Mouse (Mus musculus) liver, embryonic 14.5 days (tissue): ENCODE measurements around the gene Eif4b. TPM values are rescaled to one million over a fixed set of nuclear protein-coding genes. Genes with fewer than 3 reads are reported as not detected.

Source experiments
- ATAC-seq: fragments of 200-750 bp; cut with Nextera tagmentation; 2 replicates; pipeline ENCODE4 v1.8.0; 2017; ENCODE audit warnings: moderate number of reproducible peaks, mild to moderate bottlenecking, moderate library complexity; ENCODE audit not compliant: insufficient read depth
- DNase-seq, 3 experiments: peaks; one replicate each; pipeline ENCODE4 v3.0.0-alpha.2; 2012 to 2013; ENCODE audit warnings: low read depth in 3 of 3, low spot score in 3 of 3
- H3K27ac ChIP-seq: fragments of 300-500 bp; sonication (generic); 2 replicates; pipeline ENCODE4 v1.5.1; 2014; ENCODE audit warnings: moderate library complexity, mild to moderate bottlenecking, control low read depth, inconsistent platforms
- H3K27me3 ChIP-seq: fragments of 300-500 bp; sonication (generic); 2 replicates; pipeline ENCODE4 v1.6.1; 2014; ENCODE audit warnings: mild to moderate bottlenecking, low read length, moderate library complexity; ENCODE audit not compliant: control insufficient read depth, insufficient read depth
- H3K36me3 ChIP-seq: fragments of 300-500 bp; sonication (generic); replicated peaks from 2 replicates; pipeline ENCODE4 v1.6.1; 2014; ENCODE audit warnings: low read depth; ENCODE audit not compliant: control insufficient read depth, insufficient read depth
- H3K4me1 ChIP-seq, 2 experiments: fragments of 200-500 bp in 1 of 2; fragments of 300-500 bp in 1 of 2; sonication (generic) in 1 of 2; replicated peaks; 2 replicates each; pipeline ENCODE4 v1.6.1; 2012 to 2014; ENCODE audit warnings: antibody characterized with exemption in 1 of 2, inconsistent platforms in 1 of 2, low read length in 1 of 2; ENCODE audit not compliant: control insufficient read depth in 2 of 2, insufficient read depth in 2 of 2
- H3K4me2 ChIP-seq: fragments of 300-500 bp; sonication (generic); 2 replicates; pipeline ENCODE4 v1.6.1; 2014; ENCODE audit warnings: low read depth, mild to moderate bottlenecking, control low read depth, moderate library complexity
- H3K4me3 ChIP-seq, 2 experiments: fragments of 200-500 bp in 1 of 2; fragments of 300-500 bp in 1 of 2; sonication (generic) in 1 of 2; 2 replicates each; pipeline ENCODE4 v1.5.1; 2012 to 2014; ENCODE audit warnings: low read depth in 2 of 2, low read length in 2 of 2, mild to moderate bottlenecking in 2 of 2, control low read depth in 1 of 2, inconsistent platforms in 1 of 2, moderate library complexity in 1 of 2; ENCODE audit not compliant: insufficient read depth in 1 of 2
- H3K9ac ChIP-seq: fragments of 300-500 bp; sonication (generic); replicated peaks from 2 replicates; pipeline ENCODE4 v1.6.1; 2014; ENCODE audit warnings: mild to moderate bottlenecking, control low read depth, moderate library complexity
- H3K9me3 ChIP-seq: fragments of 300-500 bp; sonication (generic); 2 replicates; pipeline ENCODE4 v1.6.1; 2016; ENCODE audit warnings: low read length, mixed read lengths; ENCODE audit not compliant: control insufficient read depth
- CTCF ChIP-seq: IDR thresholded peaks from 2 replicates; pipeline ENCODE4 v1.5.1; 2016; ENCODE audit warnings: antibody characterized with exemption, low read depth, control low read depth
- EP300 ChIP-seq: IDR thresholded peaks from 2 replicates; pipeline ENCODE4 v1.6.1; 2016; ENCODE audit warnings: antibody characterized with exemption, low read depth
- whole genome bisulfite sequencing: fragments of 180-500 bp; shearing (Covaris S2); extraction: QIAGEN DNeasy Blood & Tissue Kit; methylation state at CpG from one replicate; pipeline ENCODE4 v1.1.7; 2014; ENCODE audit not compliant: insufficient replicate concordance; 5-methylcytosine and 5-hydroxymethylcytosine counted together
- polyA plus RNA-seq, 2 experiments: library from polyadenylated mRNA; depleted of rRNA in 1 of 2; stranded (reverse) in 1 of 2; unstranded in 1 of 2; fragments of >200 nt; fragmentation: Nextera tagmentation in 1 of 2; extraction: Ambion mirVana in 1 of 2; gene quantifications; 2 replicates each; pipeline versions ENCODE4 v1.2.1 to v1.2.3; 2012 to 2014

Gene Eif4b
- polyA plus RNA-seq, 2 experiments: 47.8 to 66.4 TPM

DNA sequence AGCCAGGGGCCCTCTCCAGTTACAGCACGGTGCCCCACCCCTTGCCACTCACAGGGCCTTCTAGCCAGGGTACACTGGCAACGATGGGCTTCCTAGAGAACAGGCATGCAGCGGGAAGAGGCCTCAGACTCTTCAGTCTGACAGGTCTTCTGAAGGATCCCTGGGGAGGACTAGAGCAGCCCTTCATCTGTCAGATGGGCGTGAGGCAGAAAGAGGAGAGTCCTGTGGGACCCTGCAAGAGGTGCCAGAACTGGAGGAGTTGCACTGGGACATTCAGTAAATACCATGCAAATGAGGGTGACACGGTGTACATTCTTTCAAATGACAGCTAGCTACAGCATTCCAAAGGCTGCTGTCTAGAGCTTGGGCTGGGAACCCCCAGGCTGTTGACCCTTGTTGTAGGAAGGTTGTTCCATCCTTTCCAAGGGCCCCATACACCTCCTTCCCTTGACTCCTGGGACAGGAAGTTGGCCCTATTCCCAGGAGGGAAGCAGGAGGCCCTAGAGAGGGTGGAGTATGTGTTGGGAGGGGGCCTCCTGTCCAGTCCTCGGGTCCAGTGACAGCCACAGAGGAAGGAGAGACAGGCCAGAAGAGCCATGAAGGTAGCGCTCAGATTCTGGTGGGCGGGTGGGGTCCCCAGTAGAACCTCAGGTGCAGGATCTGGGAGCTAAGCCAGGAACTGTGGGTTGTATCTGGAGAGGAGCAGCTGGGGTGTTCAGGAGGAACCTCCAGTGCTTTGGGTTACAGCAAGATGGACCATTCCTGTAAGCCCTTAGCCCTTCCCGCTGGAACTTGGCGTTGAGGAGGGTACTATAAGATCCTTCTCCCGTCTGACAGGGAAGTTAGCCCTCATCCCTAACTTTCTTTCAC lies 28.3 kb downstream of the Eif4b start:
- no peaks in the 10 kb centered on the region for H3K9me3 ChIP-seq
- 45% methylated on average over 11 of the region's 11 CpGs for WGBS
- DNase-seq (no peak), ATAC-seq (no peak)
- no peak overlapping the region for H3K27ac ChIP-seq
- H3K27me3 ChIP-seq: peaks cover 12% of the 10 kb centered on the region
- no peak overlapping the region for H3K9ac ChIP-seq
- no peak overlapping the region for H3K4me3 ChIP-seq
- peaks cover 0 to 18% of the 10 kb centered on the region in 2 experiments; a peak in 2 of 4 replicates for H3K4me1 ChIP-seq
- TF ChIP-seq CTCF: no peak
- TF ChIP-seq EP300: no peak
- H3K36me3 ChIP-seq: no peaks in the 10 kb centered on the region; the same call in 1 of the 2 replicates
- H3K4me2 ChIP-seq: peak overlapping the region; percentile 11; the same call in 1 of the 2 replicates

DNA sequence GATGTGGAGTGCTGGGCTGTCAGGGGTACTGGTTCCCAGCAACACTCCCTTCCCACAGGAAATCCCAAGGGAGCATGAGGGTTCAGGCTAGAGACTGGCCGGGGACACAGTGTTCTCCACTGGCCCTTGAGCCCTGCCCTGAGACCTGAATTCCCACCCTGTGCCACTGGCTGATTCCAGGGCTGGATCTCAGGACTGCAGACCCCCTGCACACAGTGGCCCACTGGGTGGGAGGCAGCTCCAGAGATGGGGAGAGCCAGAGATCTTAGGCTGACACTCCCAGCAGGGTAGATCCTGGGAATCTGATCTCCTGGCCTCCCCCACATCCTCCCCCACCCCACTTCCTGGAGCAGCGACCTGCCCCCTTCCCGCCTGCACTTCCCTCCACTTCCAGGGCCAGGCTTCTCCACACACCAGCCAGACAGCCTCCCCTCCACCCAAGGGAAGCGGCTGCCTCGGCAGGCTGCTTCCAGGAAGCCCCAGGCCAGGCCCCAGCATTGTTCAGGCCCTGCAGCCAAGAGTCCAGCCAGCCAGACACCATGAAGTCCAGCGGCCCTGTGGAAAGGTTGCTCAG lies 29.1 kb downstream of the Eif4b start:
- Histone ChIP-seq H3K27ac (no peak overlapping the region), H3K9me3 (no peaks in the 10 kb centered on the region), H3K9ac (no peak overlapping the region), H3K4me1 (peaks cover 0 to 15% of the 10 kb centered on the region in 2 experiments; a peak in 2 of 4 replicates), H3K4me2 (peak overlapping the region; percentile 40), H3K4me3 (peak overlapping the region; percentile 21 to 29), H3K36me3 (no peaks in the 10 kb centered on the region), H3K27me3 (peaks cover 12% of the 10 kb centered on the region)
- TF ChIP-seq CTCF: no peak
- TF ChIP-seq EP300: no peak
- no peak for ATAC-seq
- WGBS: 39% methylated on average over 6 of the region's 6 CpGs
- DNase-seq: no peak

DNA sequence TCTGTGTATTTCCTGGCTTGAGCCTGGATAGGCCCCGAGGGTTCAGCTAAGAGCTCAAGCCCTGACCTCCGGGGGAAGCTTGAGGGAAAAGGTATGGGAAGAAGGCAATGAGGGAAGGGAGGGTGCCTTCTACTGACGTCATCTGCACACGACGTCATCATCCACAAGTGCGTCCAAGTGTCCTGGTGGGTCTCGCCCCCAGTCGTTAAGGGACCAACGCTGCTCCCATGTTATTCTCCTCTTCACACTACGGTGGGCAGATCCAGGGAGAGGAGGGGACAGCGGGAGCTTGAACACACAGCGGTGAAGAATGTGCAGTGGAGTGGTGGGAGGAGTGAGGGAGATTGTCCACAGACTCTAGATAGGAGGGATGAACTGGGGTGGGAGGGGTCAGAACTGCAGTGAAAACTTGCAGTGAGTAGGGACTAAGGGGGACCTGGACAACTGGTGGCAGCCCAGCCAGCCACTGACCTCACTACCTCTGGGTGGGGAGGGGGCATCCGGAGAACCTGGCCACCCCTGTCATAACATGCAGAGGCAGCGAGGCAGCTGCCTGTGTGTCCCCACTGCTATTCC lies 29.9 kb downstream of the Eif4b start:
- H3K4me3 ChIP-seq: peak overlapping the region; percentile 21 to 29
- DNase-seq (no peak), ATAC-seq (no peak)
- H3K4me1 ChIP-seq: peaks cover 0 to 17% of the 10 kb centered on the region in 2 experiments; a peak in 2 of 4 replicates
- TF ChIP-seq CTCF: no peak
- TF ChIP-seq EP300: no peak
- H3K27ac ChIP-seq: no peak overlapping the region
- WGBS: 26% methylated on average over 14 of the region's 14 CpGs
- H3K4me2 ChIP-seq: peak overlapping the region; percentile 40
- H3K27me3 ChIP-seq: peaks cover 12% of the 10 kb centered on the region
- H3K36me3 ChIP-seq: no peaks in the 10 kb centered on the region
- H3K9me3 ChIP-seq: no peaks in the 10 kb centered on the region
- H3K9ac ChIP-seq: no peak overlapping the region

DNA sequence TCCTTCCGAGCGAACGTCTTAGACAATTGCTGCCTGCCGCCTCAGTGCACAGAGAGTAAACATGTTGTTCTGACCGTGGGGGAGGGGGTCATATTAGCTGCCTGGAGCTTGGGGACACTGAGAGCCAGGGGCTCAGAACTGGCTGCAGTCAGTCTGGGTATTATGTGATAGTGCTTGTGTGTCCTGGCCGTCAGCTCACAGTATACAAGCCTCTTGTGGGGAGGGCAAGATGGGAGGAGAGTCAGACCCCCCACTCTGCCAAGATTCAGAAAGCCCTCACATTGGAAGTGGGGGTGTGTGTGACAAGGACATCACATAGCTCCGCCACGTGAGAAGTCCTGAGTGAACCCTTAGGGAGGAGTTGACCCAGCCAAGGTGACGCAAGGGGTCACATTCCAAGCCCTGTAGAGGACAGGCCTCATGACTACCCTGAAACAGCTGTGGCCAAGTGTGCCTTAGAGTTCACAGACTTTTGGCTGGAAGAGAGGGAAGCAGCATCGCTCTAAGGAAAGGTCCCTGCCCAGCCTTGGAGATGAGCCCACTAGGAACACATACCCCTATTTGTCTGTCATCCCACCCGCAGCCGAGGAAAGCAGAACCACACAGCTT lies 30.5 kb downstream of the Eif4b start:
- WGBS: 41% methylated on average over 12 of the region's 12 CpGs
- ATAC-seq (no peak), DNase-seq (no peak)
- Histone ChIP-seq H3K4me2 (peak overlapping the region; percentile 3; the same call in 1 of the 2 replicates), H3K4me3 (peak overlapping the region; percentile 1 to 29; a peak in 1 of 4 replicates), H3K4me1 (peaks cover 0 to 17% of the 10 kb centered on the region in 2 experiments; a peak in 2 of 4 replicates), H3K27me3 (peaks cover 12% of the 10 kb centered on the region), H3K27ac (no peak overlapping the region), H3K9me3 (no peaks in the 10 kb centered on the region), H3K36me3 (no peaks in the 10 kb centered on the region), H3K9ac (no peak overlapping the region)
- TF ChIP-seq EP300 (no peak), CTCF (no peak)
